Mouse (Mus musculus) erythroblast, embryonic 14.5 days (primary cell): Measurements from ENCODE around the gene Tnfaip2.

ENCODE experiments used
- GATA1 ChIP-seq: IDR thresholded peaks from 2 replicates; pipeline ENCODE4 v1.6.1; 2012; ENCODE audit warnings: low read length, inconsistent platforms, mixed read lengths
- TAL1 ChIP-seq: IDR thresholded peaks from 3 replicates; pipeline ENCODE4 v1.6.1; 2012; ENCODE audit warnings: low read length, inconsistent platforms, mixed read lengths

DNA sequence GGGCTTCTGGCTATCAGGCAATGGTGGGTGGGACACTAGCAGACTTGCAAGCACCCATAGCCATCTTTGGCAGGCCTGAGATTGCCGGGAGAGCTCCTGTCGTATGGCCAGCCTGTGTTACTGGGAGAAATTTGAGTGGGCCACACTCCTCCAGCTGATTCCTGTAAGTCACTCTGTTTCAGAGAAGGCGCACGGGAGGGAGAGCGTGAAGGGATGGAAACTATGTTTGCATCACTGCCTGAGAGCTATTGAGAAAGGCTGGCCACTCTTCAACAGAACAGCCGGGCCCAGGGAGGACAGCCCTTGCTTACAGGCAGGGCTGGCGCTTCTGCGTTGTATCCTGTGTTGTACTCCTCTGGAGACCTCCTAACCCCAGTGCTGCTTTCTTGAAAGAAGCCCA is 5.6 kb upstream of the Tnfaip2 start:
- no peak for TF ChIP-seq TAL1
- no peak for TF ChIP-seq GATA1
